Mouse (Mus musculus) E14TG2a.4 (cell line): ENCODE results near the gene 1700030K09Rik.

Source experiments
- CTCF ChIP-seq: conservative IDR thresholded peaks from 2 replicates; pipeline ENCODE4 v1.5.1; 2014; ENCODE audit warnings: low read length
- POU5F1 ChIP-seq: IDR thresholded peaks from 2 replicates; pipeline ENCODE4 v1.6.1; 2014; ENCODE audit warnings: low read length, borderline replicate concordance

DNA sequence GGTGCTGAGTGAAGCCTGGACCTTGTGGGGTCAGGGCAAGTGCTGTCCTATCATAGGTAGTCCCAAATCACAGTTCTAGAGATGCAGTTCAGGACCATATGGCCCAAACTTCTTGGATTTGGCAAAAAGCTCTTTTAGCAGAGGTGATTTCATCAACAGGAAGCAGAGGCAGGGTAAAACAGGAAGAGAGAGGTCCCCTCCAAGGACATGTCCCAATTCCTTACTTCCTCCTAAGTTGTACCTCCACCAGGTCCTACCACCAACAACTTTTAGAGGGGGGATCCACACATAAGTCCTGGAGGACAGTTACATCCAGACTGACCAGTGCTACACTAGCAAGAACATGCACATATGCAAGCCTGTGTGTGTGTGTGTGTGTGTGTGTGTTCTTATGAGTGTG is 43.3 kb downstream of the 1700030K09Rik start:
- no peak for TF ChIP-seq CTCF
- no peak for TF ChIP-seq POU5F1
